Mouse (Mus musculus): ENCODE data around the gene Fgr. TPM values are rescaled to one million over a fixed set of nuclear protein-coding genes. Genes with fewer than 3 reads are reported as not detected.

The Fgr gene
- polyA plus RNA-seq, 1 experiment from 2014 or later: 1.8 TPM

GRCm38 (mm10) chr4:133016677-133017415 lies 43.0 kb downstream of the Fgr start:
- peaks cover 68% of the 10 kb centered on the region for H3K4me1 ChIP-seq (ENCODE audit: control insufficient read depth, insufficient read depth, low read length)
- peak overlapping the region; percentile 34 for H3K4me2 ChIP-seq (ENCODE audit: low read depth, low read length)
- H3K36me3 ChIP-seq (ENCODE audit: control insufficient read depth, insufficient read depth, low read length): no peaks in the 10 kb centered on the region
- WGBS: 46% methylated on average over 4 of the region's 4 CpGs
- H3K9me3 ChIP-seq (replicated peaks; ENCODE audit: control insufficient read depth, low read length): no peaks in the 10 kb centered on the region
- peak overlapping the region; percentile 6; the same call in 1 of the 2 replicates for H3K4me3 ChIP-seq (replicated peaks; ENCODE audit: low read length)
- peak overlapping the region; percentile 73 for H3K27ac ChIP-seq (ENCODE audit: low read length)
- H3K9ac ChIP-seq (ENCODE audit: low read length): peak overlapping the region; percentile 60; the same call in 1 of the 2 replicates
- no peaks in the 10 kb centered on the region for H3K27me3 ChIP-seq (ENCODE audit: control insufficient read depth, insufficient read depth, low read length)
- no peak for ATAC-seq (ENCODE audit: insufficient read depth, low FRiP score)

GRCm38 (mm10) chr4:133017597-133018262 lies 43.8 kb downstream of the Fgr start:
- WGBS: 57% methylated on average over 6 of the region's 6 CpGs
- Histone ChIP-seq H3K4me1 (ENCODE audit: control insufficient read depth, insufficient read depth, low read length) (peaks cover 77% of the 10 kb centered on the region), H3K36me3 (ENCODE audit: control insufficient read depth, insufficient read depth, low read length) (no peaks in the 10 kb centered on the region), H3K27ac (ENCODE audit: low read length) (no peak overlapping the region), H3K9me3 (replicated peaks; ENCODE audit: control insufficient read depth, low read length) (no peaks in the 10 kb centered on the region), H3K27me3 (ENCODE audit: control insufficient read depth, insufficient read depth, low read length) (no peaks in the 10 kb centered on the region), H3K4me2 (ENCODE audit: low read depth, low read length) (peak overlapping the region; percentile 2; the same call in 1 of the 2 replicates), H3K9ac (ENCODE audit: low read length) (peak overlapping the region; percentile 52; the same call in 1 of the 2 replicates), H3K4me3 (replicated peaks; ENCODE audit: low read length) (no peak overlapping the region)
- no peak for ATAC-seq (ENCODE audit: insufficient read depth, low FRiP score)

GRCm38 (mm10) chr4:133018263-133018798 lies 44.4 kb downstream of the Fgr start:
- Histone ChIP-seq H3K36me3 (ENCODE audit: control insufficient read depth, insufficient read depth, low read length) (no peaks in the 10 kb centered on the region), H3K9me3 (replicated peaks; ENCODE audit: control insufficient read depth, low read length) (no peaks in the 10 kb centered on the region), H3K4me1 (ENCODE audit: control insufficient read depth, insufficient read depth, low read length) (peaks cover 82% of the 10 kb centered on the region), H3K9ac (ENCODE audit: low read length) (peak overlapping the region; percentile 7; the same call in 1 of the 2 replicates), H3K27ac (ENCODE audit: low read length) (no peak overlapping the region; the same call in 1 of the 2 replicates), H3K4me2 (ENCODE audit: low read depth, low read length) (no peak overlapping the region), H3K27me3 (ENCODE audit: control insufficient read depth, insufficient read depth, low read length) (no peaks in the 10 kb centered on the region), H3K4me3 (replicated peaks; ENCODE audit: low read length) (no peak overlapping the region)
- no peak for ATAC-seq (ENCODE audit: insufficient read depth, low FRiP score)
- 68% methylated on average over 3 of the region's 3 CpGs for WGBS

- Histone ChIP-seq H3K36me3 (ENCODE audit: control insufficient read depth, insufficient read depth, low read length) (no peaks in the 10 kb centered on the region), H3K4me1 (ENCODE audit: control insufficient read depth, insufficient read depth, low read length) (peaks cover 84% of the 10 kb centered on the region), H3K27ac (ENCODE audit: low read length) (peak overlapping the region; percentile 75; the same call in 1 of the 2 replicates), H3K4me2 (ENCODE audit: low read depth, low read length) (no peak overlapping the region; the same call in 1 of the 2 replicates), H3K4me3 (replicated peaks; ENCODE audit: low read length) (no peak overlapping the region), H3K9me3 (replicated peaks; ENCODE audit: control insufficient read depth, low read length) (no peaks in the 10 kb centered on the region), H3K9ac (ENCODE audit: low read length) (peak overlapping the region; percentile 48; the same call in 1 of the 2 replicates), H3K27me3 (ENCODE audit: control insufficient read depth, insufficient read depth, low read length) (no peaks in the 10 kb centered on the region)
- ATAC-seq (ENCODE audit: insufficient read depth, low FRiP score): 0 out of 2 replicates have a peak, but pooled peaks have one; percentile 9
- WGBS: 46% methylated on average over 4 of the region's 6 CpGs
Observed at GRCm38 (mm10) chr4:133020721-133021120, 46.8 kb downstream of the Fgr start.

- H3K4me2 ChIP-seq (ENCODE audit: low read depth, low read length): peak overlapping the region; percentile 10; the same call in 1 of the 2 replicates
- ATAC-seq (ENCODE audit: insufficient read depth, low FRiP score): no peak
- no peaks in the 10 kb centered on the region for H3K36me3 ChIP-seq (ENCODE audit: control insufficient read depth, insufficient read depth, low read length)
- H3K9ac ChIP-seq (ENCODE audit: low read length): peak overlapping the region; percentile 48; the same call in 1 of the 2 replicates
- WGBS: 23% methylated on average over 9 of the region's 9 CpGs
- no peak overlapping the region for H3K4me3 ChIP-seq (replicated peaks; ENCODE audit: low read length)
- peak overlapping the region; percentile 75; the same call in 1 of the 2 replicates for H3K27ac ChIP-seq (ENCODE audit: low read length)
- H3K4me1 ChIP-seq (ENCODE audit: control insufficient read depth, insufficient read depth, low read length): peaks cover 84% of the 10 kb centered on the region
- H3K9me3 ChIP-seq (replicated peaks; ENCODE audit: control insufficient read depth, low read length): no peaks in the 10 kb centered on the region
- H3K27me3 ChIP-seq (ENCODE audit: control insufficient read depth, insufficient read depth, low read length): no peaks in the 10 kb centered on the region
Observed at GRCm38 (mm10) chr4:133021181-133021671, 47.3 kb downstream of the Fgr start.

- 41% methylated on average over 14 of the region's 14 CpGs for WGBS
- H3K9me3 ChIP-seq (replicated peaks; ENCODE audit: control insufficient read depth, low read length): no peaks in the 10 kb centered on the region
- no peaks in the 10 kb centered on the region for H3K36me3 ChIP-seq (ENCODE audit: control insufficient read depth, insufficient read depth, low read length)
- peak overlapping the region; percentile 47; the same call in 1 of the 2 replicates for H3K9ac ChIP-seq (ENCODE audit: low read length)
- ATAC-seq (ENCODE audit: insufficient read depth, low FRiP score): no peak
- peak overlapping the region; percentile 4; the same call in 1 of the 2 replicates for H3K27ac ChIP-seq (ENCODE audit: low read length)
- no peak overlapping the region for H3K4me3 ChIP-seq (replicated peaks; ENCODE audit: low read length)
- H3K4me1 ChIP-seq (ENCODE audit: control insufficient read depth, insufficient read depth, low read length): peaks cover 82% of the 10 kb centered on the region
- no peak overlapping the region for H3K4me2 ChIP-seq (ENCODE audit: low read depth, low read length)
- no peaks in the 10 kb centered on the region for H3K27me3 ChIP-seq (ENCODE audit: control insufficient read depth, insufficient read depth, low read length)
Observed at GRCm38 (mm10) chr4:133022217-133022616, 48.3 kb downstream of the Fgr start.

GRCm38 (mm10) chr4:133022954-133023635 lies 49.2 kb downstream of the Fgr start:
- H3K9me3 ChIP-seq (replicated peaks; ENCODE audit: control insufficient read depth, low read length): no peaks in the 10 kb centered on the region
- H3K4me3 ChIP-seq (replicated peaks; ENCODE audit: low read length): no peak overlapping the region
- peak overlapping the region; percentile 18; the same call in 1 of the 2 replicates for H3K9ac ChIP-seq (ENCODE audit: low read length)
- ATAC-seq (ENCODE audit: insufficient read depth, low FRiP score): no peak
- no peak overlapping the region for H3K4me2 ChIP-seq (ENCODE audit: low read depth, low read length)
- no peaks in the 10 kb centered on the region for H3K27me3 ChIP-seq (ENCODE audit: control insufficient read depth, insufficient read depth, low read length)
- H3K27ac ChIP-seq (ENCODE audit: low read length): peak overlapping the region; percentile 90; the same call in 1 of the 2 replicates
- 77% methylated on average over 14 of the region's 14 CpGs for WGBS
- peaks cover 73% of the 10 kb centered on the region for H3K4me1 ChIP-seq (ENCODE audit: control insufficient read depth, insufficient read depth, low read length)
- no peaks in the 10 kb centered on the region for H3K36me3 ChIP-seq (ENCODE audit: control insufficient read depth, insufficient read depth, low read length)

GRCm38 (mm10) chr4:133023636-133024035 lies 49.7 kb downstream of the Fgr start:
- peaks cover 71% of the 10 kb centered on the region for H3K4me1 ChIP-seq (ENCODE audit: control insufficient read depth, insufficient read depth, low read length)
- no peaks in the 10 kb centered on the region for H3K27me3 ChIP-seq (ENCODE audit: control insufficient read depth, insufficient read depth, low read length)
- no peak for ATAC-seq (ENCODE audit: insufficient read depth, low FRiP score)
- 78% methylated on average over 6 of the region's 6 CpGs for WGBS
- no peak overlapping the region for H3K4me2 ChIP-seq (ENCODE audit: low read depth, low read length)
- H3K4me3 ChIP-seq (replicated peaks; ENCODE audit: low read length): no peak overlapping the region
- H3K36me3 ChIP-seq (ENCODE audit: control insufficient read depth, insufficient read depth, low read length): no peaks in the 10 kb centered on the region
- peak overlapping the region; percentile 13; the same call in 1 of the 2 replicates for H3K9ac ChIP-seq (ENCODE audit: low read length)
- peak overlapping the region; percentile 90 for H3K27ac ChIP-seq (ENCODE audit: low read length)
- H3K9me3 ChIP-seq (replicated peaks; ENCODE audit: control insufficient read depth, low read length): no peaks in the 10 kb centered on the region

Data from stomach, embryonic 16.5 days (tissue).